Mouse (Mus musculus): ENCODE data around the gene Nelfe. TPM values are rescaled to one million over a fixed set of nuclear protein-coding genes. Genes with fewer than 3 reads are reported as not detected.

Gene Nelfe
- polyA plus RNA-seq (2017; shearing (Covaris generic)): 34.7 TPM

DNA sequence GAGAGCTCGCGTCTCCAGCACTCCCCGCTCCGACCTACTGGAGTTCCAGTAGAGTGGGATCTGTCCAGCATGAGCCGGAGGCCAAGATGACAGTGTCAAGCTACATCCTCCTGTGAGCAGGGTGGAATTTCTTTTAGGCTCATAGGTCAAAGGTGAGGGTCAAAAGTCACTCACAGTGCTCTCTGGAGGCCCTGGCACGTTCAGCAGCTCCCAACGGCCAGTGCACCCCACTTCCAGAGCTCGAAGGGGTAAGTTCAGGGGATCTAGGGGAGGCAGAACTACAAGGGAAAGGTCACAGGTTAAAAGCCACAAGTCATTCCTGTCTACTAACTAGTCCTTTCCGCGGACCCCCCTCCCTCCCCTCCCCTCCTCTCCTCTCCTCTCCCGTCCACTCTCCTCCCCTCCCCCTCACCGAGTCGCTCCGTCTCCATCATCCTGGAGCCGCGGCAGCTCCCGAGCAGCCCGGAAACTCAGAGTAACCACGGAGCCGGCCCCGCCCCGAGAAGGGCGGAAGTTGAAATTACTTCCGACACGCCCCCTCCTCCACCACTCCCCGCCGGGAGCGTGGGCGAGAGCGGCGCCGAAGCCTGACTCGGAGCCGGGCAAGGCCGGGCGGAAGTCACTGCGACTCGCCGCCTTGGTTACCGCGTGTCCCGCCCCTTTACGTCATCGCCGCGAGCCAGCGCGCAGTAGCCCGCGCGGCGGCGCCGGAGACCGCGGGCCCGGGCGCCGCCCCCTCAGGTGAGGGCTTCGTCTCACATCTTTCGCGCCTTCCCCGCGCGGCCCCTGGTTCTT, at the start of gene Nelfe, which contains the start of gene Skiv2l:
Gene Nelfe (plus strand): TSS at position 670 of the 795 bp plus-strand sequence.
Gene Skiv2l (minus strand): TSS at position 489 of the 795 bp plus-strand sequence.

GRCm38 (mm10) chr17:34804301-34804700, 45.9 kb upstream of the Nelfe start, which contains the start of gene Cyp21a1:
Gene Cyp21a1 (minus strand): TSS chr17:34804561.

DNA sequence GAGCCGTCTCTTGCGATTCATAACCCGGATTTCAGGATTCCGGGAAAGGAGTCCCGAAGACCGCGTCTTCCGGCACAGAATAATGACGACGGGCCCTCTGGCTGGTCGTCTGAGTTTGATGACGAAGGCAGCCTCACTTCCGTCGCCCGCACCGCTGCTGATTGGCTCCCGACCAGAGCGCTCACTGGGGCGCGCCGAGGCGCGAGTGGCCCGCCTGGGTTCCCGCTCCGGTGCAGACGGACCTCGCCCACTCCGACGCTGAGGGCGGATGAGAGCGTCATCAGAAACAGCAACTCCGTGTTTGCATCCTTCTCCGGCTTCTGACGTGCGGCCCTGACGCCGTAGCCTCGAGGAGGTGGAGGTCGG, 13.4 kb upstream of the Nelfe start, which contains the start of the genes Stk19 and Dxo:
Gene Stk19 (minus strand): TSS at position 90 of the 366 bp plus-strand sequence.
Gene Dxo (plus strand): TSS at position 164 of the 366 bp plus-strand sequence.

GRCm38 (mm10) chr17:34862416-34863081, 12.4 kb downstream of the Nelfe start, which contains the start of gene Cfb:
Gene Cfb (minus strand): TSS chr17:34862518.

GRCm38 (mm10) chr17:34879336-34879879, 29.2 kb downstream of the Nelfe start, which contains the start of gene Zbtb12:
Gene Zbtb12 (plus strand): TSS chr17:34879483.

DNA sequence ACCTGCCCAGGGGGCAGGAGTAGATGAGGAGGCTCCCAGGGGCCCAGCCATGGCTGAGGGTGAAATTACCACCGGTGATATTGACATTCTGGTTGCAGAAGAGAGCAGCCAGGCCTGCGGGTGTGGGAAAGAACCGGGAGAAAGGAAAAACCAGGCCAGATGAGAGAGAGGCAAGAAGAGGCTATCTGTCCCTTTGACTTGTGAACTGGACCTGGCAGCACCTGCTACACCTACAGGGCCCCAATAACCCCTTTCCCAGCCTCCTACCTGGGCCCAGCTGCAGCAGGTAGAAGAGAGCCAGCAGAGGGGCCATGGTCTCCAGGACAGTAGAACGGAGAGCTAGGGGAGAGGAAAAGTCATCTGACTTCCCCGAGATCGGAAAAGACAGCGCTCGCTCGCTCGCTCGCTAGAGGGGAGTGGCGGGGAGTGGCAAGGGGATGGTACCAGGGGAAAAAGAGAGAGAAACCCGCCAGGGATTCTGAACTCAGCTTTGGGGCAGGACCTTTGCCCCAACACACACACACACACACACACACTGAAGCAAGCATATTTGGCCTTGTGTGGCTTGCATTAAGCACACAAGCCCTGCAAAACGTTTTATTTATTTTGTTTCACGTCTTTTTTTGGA, 31.6 kb downstream of the Nelfe start, which contains the start of gene Gm20547:
Gene Gm20547 (minus strand): TSS at position 360 of the 628 bp plus-strand sequence.

GRCm38 (mm10) chr17:34898160-34898586, 48.0 kb downstream of the Nelfe start, which contains the start of the genes C2 and Ehmt2:
Gene C2 (minus strand): TSS chr17:34898265.
Gene Ehmt2 (plus strand): TSS chr17:34898469.

Other genes starting within 250 kb of the Nelfe start
- 59.0 TPM for gene Rnf5, start 246.7 kb upstream of the Nelfe start, polyA plus RNA-seq (2017; shearing (Covaris generic))
- 18.8 TPM for gene Agpat1, start 246.1 kb upstream of the Nelfe start, polyA plus RNA-seq (2017; shearing (Covaris generic))
- gene Egfl8, start 234.4 kb upstream of the Nelfe start, polyA plus RNA-seq (2017; shearing (Covaris generic)): 3.2 TPM
- gene Ppt2, start 221.9 kb upstream of the Nelfe start, polyA plus RNA-seq (2017; shearing (Covaris generic)): 28.8 TPM
- 20.9 TPM for gene Prrt1, start 220.9 kb upstream of the Nelfe start, polyA plus RNA-seq (2017; shearing (Covaris generic))
- gene Fkbpl, start 205.6 kb upstream of the Nelfe start, polyA plus RNA-seq (2017; shearing (Covaris generic)): 1.00 TPM
- gene Atf6b, start 203.2 kb upstream of the Nelfe start, polyA plus RNA-seq (2017; shearing (Covaris generic)): 55.9 TPM
- 0.02 TPM for gene Tnxb, start 179.9 kb upstream of the Nelfe start, polyA plus RNA-seq (2017; shearing (Covaris generic))
- gene C4b, start 106.5 kb upstream of the Nelfe start, polyA plus RNA-seq (2017; shearing (Covaris generic)): not detected
- not detected for gene Cyp21a1, start 45.8 kb upstream of the Nelfe start, polyA plus RNA-seq (2017; shearing (Covaris generic))
- gene Stk19, start 13.4 kb upstream of the Nelfe start, polyA plus RNA-seq (2017; shearing (Covaris generic)): 22.8 TPM
- 93.8 TPM for gene Dxo, start 13.4 kb upstream of the Nelfe start, polyA plus RNA-seq (2017; shearing (Covaris generic))
- gene Skiv2l, start 181 bp upstream of the Nelfe start, polyA plus RNA-seq (2017; shearing (Covaris generic)): 117 TPM
- 0.40 TPM for gene Cfb, start 12.1 kb downstream of the Nelfe start, polyA plus RNA-seq (2017; shearing (Covaris generic))
- gene Zbtb12, start 29.1 kb downstream of the Nelfe start, polyA plus RNA-seq (2017; shearing (Covaris generic)): 0.38 TPM
- not detected for gene Gm20547, start 31.7 kb downstream of the Nelfe start, polyA plus RNA-seq (2017; shearing (Covaris generic))
- 1.4 TPM for gene C2, start 47.9 kb downstream of the Nelfe start, polyA plus RNA-seq (2017; shearing (Covaris generic))
- gene Ehmt2, start 48.1 kb downstream of the Nelfe start, polyA plus RNA-seq (2017; shearing (Covaris generic)): 55.0 TPM
- not detected for gene Slc44a4, start 64.1 kb downstream of the Nelfe start, polyA plus RNA-seq (2017; shearing (Covaris generic))
- 63.5 TPM for gene Neu1, start 80.9 kb downstream of the Nelfe start, polyA plus RNA-seq (2017; shearing (Covaris generic))
- 1,521 TPM for gene Hspa1b, start 108.8 kb downstream of the Nelfe start, polyA plus RNA-seq (2017; shearing (Covaris generic))
- 90.8 TPM for gene Gm20481, start 119.5 kb downstream of the Nelfe start, polyA plus RNA-seq (2017; shearing (Covaris generic))
- gene Hspa1a, start 121.8 kb downstream of the Nelfe start, polyA plus RNA-seq (2017; shearing (Covaris generic)): 909 TPM
- not detected for gene Hspa1l, start 122.3 kb downstream of the Nelfe start, polyA plus RNA-seq (2017; shearing (Covaris generic))
- gene Lsm2, start 131.5 kb downstream of the Nelfe start, polyA plus RNA-seq (2017; shearing (Covaris generic)): 50.0 TPM
- gene Vars, start 150.6 kb downstream of the Nelfe start, polyA plus RNA-seq (2017; shearing (Covaris generic)): 214 TPM
- gene Vwa7, start 166.2 kb downstream of the Nelfe start, polyA plus RNA-seq (2017; shearing (Covaris generic)): 0.37 TPM
- not detected for gene Sapcd1, start 177.6 kb downstream of the Nelfe start, polyA plus RNA-seq (2017; shearing (Covaris generic))
- 2.2 TPM for gene Msh5, start 196.4 kb downstream of the Nelfe start, polyA plus RNA-seq (2017; shearing (Covaris generic))
- 334 TPM for gene Clic1, start 199.6 kb downstream of the Nelfe start, polyA plus RNA-seq (2017; shearing (Covaris generic))
- 0.85 TPM for gene Ddah2, start 208.6 kb downstream of the Nelfe start, polyA plus RNA-seq (2017; shearing (Covaris generic))
- not detected for gene Ly6g6c, start 215.0 kb downstream of the Nelfe start, polyA plus RNA-seq (2017; shearing (Covaris generic))
- not detected for gene Mpig6b, start 215.8 kb downstream of the Nelfe start, polyA plus RNA-seq (2017; shearing (Covaris generic))
- not detected for gene Ly6g6e, start 226.5 kb downstream of the Nelfe start, polyA plus RNA-seq (2017; shearing (Covaris generic))
- gene Ly6g6d, start 227.7 kb downstream of the Nelfe start, polyA plus RNA-seq (2017; shearing (Covaris generic)): not detected
- not detected for gene Ly6g6f, start 235.2 kb downstream of the Nelfe start, polyA plus RNA-seq (2017; shearing (Covaris generic))
- 79.3 TPM for gene Abhd16a, start 238.9 kb downstream of the Nelfe start, polyA plus RNA-seq (2017; shearing (Covaris generic))